Mouse (Mus musculus) kidney, embryonic 16.5 days (tissue): ENCODE data around the gene Ncor1. TPM values are rescaled to one million over a fixed set of nuclear protein-coding genes. Genes with fewer than 3 reads are reported as not detected.

Experiments used
- ATAC-seq: fragments of 200-750 bp; cut with Nextera tagmentation; 2 replicates; pipeline ENCODE4 v1.8.0; 2017; ENCODE audit warnings: moderate TSS enrichment; ENCODE audit not compliant: low FRiP score, low TSS enrichment
- H3K27ac ChIP-seq: fragments of 300-500 bp; sonication (generic); 2 replicates; pipeline ENCODE4 v1.5.1; 2014; ENCODE audit warnings: low read length
- H3K27me3 ChIP-seq: fragments of 300-500 bp; sonication (generic); 2 replicates; pipeline ENCODE4 v1.6.1; 2014; ENCODE audit warnings: low read length, control low read depth, mixed read lengths; ENCODE audit not compliant: insufficient read depth
- H3K36me3 ChIP-seq: fragments of 300-500 bp; sonication (generic); 2 replicates; pipeline ENCODE4 v1.6.1; 2014; ENCODE audit warnings: low read length, control low read depth, mixed read lengths; ENCODE audit not compliant: insufficient read depth
- H3K4me1 ChIP-seq: fragments of 300-500 bp; sonication (generic); 2 replicates; pipeline ENCODE4 v1.6.1; 2014; ENCODE audit warnings: low read length, control low read depth, mixed read lengths; ENCODE audit not compliant: insufficient read depth
- H3K4me2 ChIP-seq: fragments of 300-500 bp; sonication (generic); replicated peaks from 2 replicates; pipeline ENCODE4 v1.6.1; 2014; ENCODE audit warnings: low read depth, low read length
- H3K4me3 ChIP-seq: fragments of 300-500 bp; sonication (generic); 2 replicates; pipeline ENCODE4 v1.5.1; 2014; ENCODE audit warnings: mild to moderate bottlenecking, low read length
- H3K9ac ChIP-seq: fragments of 300-500 bp; sonication (generic); replicated peaks from 2 replicates; pipeline ENCODE4 v1.6.1; 2014; ENCODE audit warnings: low read length
- H3K9me3 ChIP-seq: fragments of 300-500 bp; sonication (generic); 2 replicates; pipeline ENCODE4 v1.6.1; 2016; ENCODE audit warnings: low read length, control low read depth
- WGBS: fragments of 180-500 bp; shearing (Covaris S2); extraction: QIAGEN DNeasy Blood & Tissue Kit; methylation state at CpG from one replicate; pipeline ENCODE4 v1.1.7; 2014; 5-methylcytosine and 5-hydroxymethylcytosine counted together
- polyA plus RNA-seq: library from polyadenylated mRNA; unstranded; fragments of >200 nt; fragmentation: Nextera tagmentation; extraction: Ambion mirVana; gene quantifications from 2 replicates; pipeline ENCODE4 v1.2.1, GENCODE M21; 2015

Gene Ncor1
- polyA plus RNA-seq, 1 experiment from 2014 or later, result 102 TPM

- H3K9me3 ChIP-seq, result no peaks in the 10 kb centered on the region
- H3K27ac ChIP-seq, result no peak overlapping the region
- no peak for ATAC-seq
- no peaks in the 10 kb centered on the region for H3K27me3 ChIP-seq
- peaks cover 79% of the 10 kb centered on the region for H3K36me3 ChIP-seq
- WGBS, result 91% methylated on average over 4 of the region's 4 CpGs
- H3K4me2 ChIP-seq, result no peak overlapping the region
- H3K4me3 ChIP-seq, result no peak overlapping the region
- H3K9ac ChIP-seq, result no peak overlapping the region
- H3K4me1 ChIP-seq, result no peaks in the 10 kb centered on the region
Measured at GRCm38 (mm10) chr11:62332228-62332627, 126.1 kb downstream of the Ncor1 start.

GRCm38 (mm10) chr11:62331141-62331540 is 127.2 kb downstream of the Ncor1 start:
- H3K4me1 ChIP-seq, result no peaks in the 10 kb centered on the region
- no peak for ATAC-seq
- no peak overlapping the region for H3K4me2 ChIP-seq
- no peak overlapping the region for H3K9ac ChIP-seq
- WGBS, result 91% methylated on average over 5 of the region's 5 CpGs
- H3K9me3 ChIP-seq, result no peaks in the 10 kb centered on the region
- no peak overlapping the region for H3K4me3 ChIP-seq
- peaks cover 78% of the 10 kb centered on the region for H3K36me3 ChIP-seq
- H3K27me3 ChIP-seq, result no peaks in the 10 kb centered on the region
- H3K27ac ChIP-seq, result no peak overlapping the region

GRCm38 (mm10) chr11:62323659-62324058 is 134.7 kb downstream of the Ncor1 start:
- 91% methylated on average over 3 of the region's 3 CpGs for WGBS
- no peak for ATAC-seq
- no peak overlapping the region for H3K27ac ChIP-seq
- H3K36me3 ChIP-seq, result peaks cover 69% of the 10 kb centered on the region
- no peaks in the 10 kb centered on the region for H3K4me1 ChIP-seq
- H3K9ac ChIP-seq, result no peak overlapping the region
- H3K27me3 ChIP-seq, result no peaks in the 10 kb centered on the region
- no peaks in the 10 kb centered on the region for H3K9me3 ChIP-seq
- no peak overlapping the region for H3K4me3 ChIP-seq
- H3K4me2 ChIP-seq, result no peak overlapping the region

- no peaks in the 10 kb centered on the region for H3K9me3 ChIP-seq
- H3K36me3 ChIP-seq, result peaks cover 70% of the 10 kb centered on the region
- H3K4me2 ChIP-seq, result no peak overlapping the region
- ATAC-seq, result no peak
- no peak overlapping the region for H3K9ac ChIP-seq
- H3K27ac ChIP-seq, result no peak overlapping the region
- H3K4me3 ChIP-seq, result no peak overlapping the region
- no peaks in the 10 kb centered on the region for H3K27me3 ChIP-seq
- WGBS, result 84% methylated on average over 3 of the region's 3 CpGs
- no peaks in the 10 kb centered on the region for H3K4me1 ChIP-seq
Measured at GRCm38 (mm10) chr11:62320097-62320496, 138.2 kb downstream of the Ncor1 start.

- Histone ChIP-seq H3K27ac (no peak overlapping the region), H3K9ac (no peak overlapping the region), H3K36me3 (peaks cover 71% of the 10 kb centered on the region), H3K27me3 (no peaks in the 10 kb centered on the region), H3K4me1 (no peaks in the 10 kb centered on the region), H3K4me3 (no peak overlapping the region), H3K9me3 (no peaks in the 10 kb centered on the region), H3K4me2 (no peak overlapping the region)
- ATAC-seq, result no peak
- 86% methylated on average over 11 of the region's 11 CpGs for WGBS
Measured at GRCm38 (mm10) chr11:62317746-62318145, 140.6 kb downstream of the Ncor1 start.

DNA sequence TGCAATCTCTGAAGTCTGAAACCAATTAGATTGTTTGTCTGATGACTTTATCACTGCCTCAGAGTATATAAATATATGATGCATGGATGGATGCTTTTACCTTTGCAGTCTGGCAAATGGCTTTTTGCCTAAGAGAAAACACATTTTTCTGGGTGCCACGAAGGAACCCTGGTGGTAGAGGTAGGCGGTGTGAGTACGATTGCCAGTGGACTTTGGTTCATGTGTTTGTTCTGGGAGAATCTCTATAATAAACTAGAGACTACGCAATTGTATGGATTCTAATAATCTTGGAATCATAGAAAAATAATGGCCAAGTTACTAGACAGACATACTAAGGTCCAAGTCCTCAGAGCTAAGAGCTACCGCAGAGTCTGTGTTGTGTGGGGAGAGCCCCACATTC is 143.4 kb downstream of the Ncor1 start:
- WGBS, result 98% methylated on average over 5 of the region's 5 CpGs
- Histone ChIP-seq H3K9me3 (no peaks in the 10 kb centered on the region), H3K36me3 (peaks cover 55% of the 10 kb centered on the region), H3K27ac (no peak overlapping the region), H3K4me2 (no peak overlapping the region), H3K27me3 (no peaks in the 10 kb centered on the region), H3K9ac (no peak overlapping the region), H3K4me1 (no peaks in the 10 kb centered on the region), H3K4me3 (no peak overlapping the region)
- ATAC-seq, result no peak

DNA sequence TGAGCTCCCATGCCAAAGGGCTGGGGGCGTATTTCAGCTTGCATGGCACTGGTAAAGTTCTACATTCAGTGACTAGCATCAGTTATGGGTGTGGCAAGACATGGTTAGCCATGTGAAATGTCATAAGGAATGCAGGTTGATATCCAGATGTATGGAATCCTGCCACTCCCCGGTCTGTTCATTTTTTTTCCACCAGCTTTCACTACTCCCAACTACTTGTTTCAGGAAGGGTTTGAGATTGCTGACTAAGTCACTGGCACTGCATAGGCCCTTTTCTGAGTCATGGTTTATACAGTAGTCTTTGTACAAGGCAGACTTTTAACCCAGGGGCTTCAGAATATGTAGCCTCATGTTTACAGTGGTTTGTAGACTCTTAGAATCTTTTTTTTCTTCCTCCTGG is 149.0 kb downstream of the Ncor1 start:
- Histone ChIP-seq H3K4me2 (no peak overlapping the region), H3K27me3 (no peaks in the 10 kb centered on the region), H3K4me1 (no peaks in the 10 kb centered on the region), H3K36me3 (peaks cover 29% of the 10 kb centered on the region), H3K9me3 (no peaks in the 10 kb centered on the region), H3K9ac (no peak overlapping the region), H3K27ac (no peak overlapping the region), H3K4me3 (no peak overlapping the region)
- WGBS, result 95% methylated on average over 2 of the region's 2 CpGs
- ATAC-seq, result no peak

DNA sequence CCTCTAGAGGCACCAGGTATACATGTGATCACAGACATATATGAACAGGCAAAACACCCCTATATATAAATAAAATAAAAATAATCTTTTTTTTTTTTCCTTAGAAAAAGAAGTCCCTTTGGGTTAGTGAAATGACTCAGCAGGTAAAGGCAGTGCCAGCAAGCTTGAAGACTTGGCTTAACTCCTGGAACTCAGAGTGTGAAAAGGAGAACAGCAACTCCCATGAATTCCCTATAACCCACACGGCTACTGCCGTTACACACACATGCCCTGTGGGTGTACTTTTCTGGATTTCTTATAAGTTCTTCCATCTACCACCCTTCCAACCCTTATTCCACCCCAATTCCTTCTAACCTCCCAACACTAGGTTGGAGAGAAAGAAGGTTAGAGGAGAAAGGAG is 152.5 kb downstream of the Ncor1 start:
- Histone ChIP-seq H3K9ac (no peak overlapping the region), H3K4me2 (no peak overlapping the region), H3K4me3 (no peak overlapping the region), H3K27ac (no peak overlapping the region), H3K27me3 (no peaks in the 10 kb centered on the region), H3K4me1 (no peaks in the 10 kb centered on the region), H3K36me3 (peaks cover 16% of the 10 kb centered on the region), H3K9me3 (no peaks in the 10 kb centered on the region)
- ATAC-seq, result no peak
- WGBS, result 97% methylated on average over 2 of the region's 2 CpGs

DNA sequence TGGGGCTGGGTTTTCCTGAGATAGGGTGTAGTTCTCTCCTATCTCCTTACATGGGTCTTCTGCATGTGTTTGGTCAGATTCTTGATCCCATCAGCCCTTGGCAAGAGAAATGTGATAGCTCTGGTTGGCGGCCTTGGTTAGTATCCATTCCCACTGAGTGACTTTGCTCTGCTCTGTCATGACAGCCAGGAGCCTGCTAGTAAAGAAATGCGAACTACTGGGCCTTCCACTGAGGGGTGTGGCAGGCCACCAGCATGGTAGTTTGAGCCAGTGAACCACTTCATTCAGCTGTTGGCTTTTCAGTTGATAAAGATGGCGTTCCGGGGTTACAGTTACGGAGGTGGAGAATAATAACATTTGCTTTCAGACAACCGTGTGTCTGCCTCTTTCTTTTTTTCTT is 159.5 kb downstream of the Ncor1 start:
- H3K36me3 ChIP-seq, result peaks cover 7% of the 10 kb centered on the region; the same call in 1 of the 2 replicates
- H3K4me3 ChIP-seq, result no peak overlapping the region
- H3K27ac ChIP-seq, result no peak overlapping the region
- no peak for ATAC-seq
- WGBS, result 77% methylated on average over 6 of the region's 6 CpGs
- H3K4me1 ChIP-seq, result no peaks in the 10 kb centered on the region
- H3K9me3 ChIP-seq, result no peaks in the 10 kb centered on the region
- H3K27me3 ChIP-seq, result no peaks in the 10 kb centered on the region
- no peak overlapping the region for H3K4me2 ChIP-seq
- no peak overlapping the region for H3K9ac ChIP-seq

DNA sequence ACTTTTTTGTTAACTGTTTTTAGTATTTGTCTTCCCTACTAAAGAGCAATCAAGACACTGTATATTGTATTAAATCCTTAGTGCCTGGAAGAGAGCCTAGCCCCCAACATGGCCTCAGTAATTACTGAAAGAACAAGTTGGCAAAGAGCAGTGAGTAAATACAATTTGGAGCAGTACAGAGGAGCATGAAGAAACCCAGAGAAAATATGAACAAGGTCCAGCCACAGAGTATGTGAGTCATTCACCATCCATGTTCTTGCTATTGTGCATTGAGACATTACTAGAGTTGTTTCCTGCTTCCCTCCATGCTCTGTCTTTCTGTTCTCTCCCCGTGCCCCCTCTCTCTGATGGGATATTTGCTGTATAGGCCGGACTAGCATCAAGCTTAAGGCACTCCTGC is 164.2 kb downstream of the Ncor1 start:
- Histone ChIP-seq H3K9me3 (no peaks in the 10 kb centered on the region), H3K4me3 (no peak overlapping the region), H3K4me1 (no peaks in the 10 kb centered on the region), H3K27me3 (no peaks in the 10 kb centered on the region), H3K9ac (no peak overlapping the region), H3K4me2 (no peak overlapping the region), H3K36me3 (peaks cover 10% of the 10 kb centered on the region; the same call in 1 of the 2 replicates), H3K27ac (no peak overlapping the region)
- no peak for ATAC-seq
- 90% methylated on average over 2 of the region's 2 CpGs for WGBS

DNA sequence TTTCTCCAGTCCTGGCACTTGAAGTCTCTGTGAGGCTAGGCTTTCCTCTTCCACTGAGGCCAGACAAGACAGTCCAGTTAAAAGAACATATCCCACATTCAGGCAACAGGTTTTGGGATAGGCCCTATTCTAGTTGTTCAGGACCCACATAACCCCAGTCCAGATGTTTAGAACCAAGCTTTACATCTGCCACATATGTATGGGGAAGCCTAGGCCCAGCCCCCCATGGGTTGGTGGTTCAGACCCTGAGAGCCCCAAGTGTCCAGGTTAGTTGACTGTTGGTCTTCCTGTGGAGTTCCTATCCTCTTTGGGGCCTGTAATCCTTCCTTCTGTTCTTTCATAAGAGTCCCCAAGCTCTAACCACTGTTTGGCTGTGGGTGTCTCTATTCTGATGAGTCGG is 170.6 kb downstream of the Ncor1 start:
- no peak overlapping the region for H3K4me3 ChIP-seq
- no peak overlapping the region for H3K9ac ChIP-seq
- H3K4me1 ChIP-seq, result no peaks in the 10 kb centered on the region
- no peak overlapping the region for H3K4me2 ChIP-seq
- H3K27me3 ChIP-seq, result no peaks in the 10 kb centered on the region
- H3K27ac ChIP-seq, result no peak overlapping the region
- peaks cover 13% of the 10 kb centered on the region for H3K36me3 ChIP-seq
- 100% methylated on average over 1 of the region's 1 CpGs for WGBS
- no peaks in the 10 kb centered on the region for H3K9me3 ChIP-seq
- no peak for ATAC-seq
